Mouse (Mus musculus) thymus, postnatal 10 days (tissue): Measurements from ENCODE around the gene Cyp2t4.

Experiments
- DNase-seq, 2 experiments: peaks; one replicate each; pipeline ENCODE4 v3.0.0; 2021; ENCODE audit warnings: low spot score in 2 of 2

Cyp2t4 gene

DNA sequence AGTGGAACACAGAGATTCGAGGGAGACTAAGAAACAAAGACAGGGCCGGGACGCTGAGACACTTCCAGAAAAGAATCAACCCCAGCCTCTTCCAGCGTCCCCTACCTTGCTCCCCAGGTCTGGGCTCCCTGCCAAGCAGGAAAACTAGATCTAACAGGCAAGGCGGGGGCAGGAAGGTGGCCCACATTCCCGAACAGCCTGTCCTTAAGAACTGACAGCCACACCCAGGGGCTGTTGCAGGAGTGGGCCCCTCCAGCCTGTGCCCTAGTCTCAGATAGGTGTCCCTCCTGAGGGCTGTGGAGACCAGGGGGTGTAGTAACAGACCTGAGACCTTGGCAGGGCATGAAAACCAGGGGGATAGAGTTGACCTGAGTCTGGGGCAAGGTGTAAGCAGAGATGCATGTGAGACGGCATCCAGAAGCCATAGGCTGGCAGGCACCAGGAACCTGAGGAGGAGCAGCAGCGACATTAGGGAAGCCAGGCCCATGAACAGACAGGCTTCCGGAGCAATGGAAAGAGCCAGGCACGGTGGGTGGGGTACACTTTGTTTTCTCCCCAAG, at the start of gene Cyp2t4:
Gene Cyp2t4 (plus strand): TSS at position 510 of the 560 bp plus-strand sequence.
- no peak for DNase-seq

DNA sequence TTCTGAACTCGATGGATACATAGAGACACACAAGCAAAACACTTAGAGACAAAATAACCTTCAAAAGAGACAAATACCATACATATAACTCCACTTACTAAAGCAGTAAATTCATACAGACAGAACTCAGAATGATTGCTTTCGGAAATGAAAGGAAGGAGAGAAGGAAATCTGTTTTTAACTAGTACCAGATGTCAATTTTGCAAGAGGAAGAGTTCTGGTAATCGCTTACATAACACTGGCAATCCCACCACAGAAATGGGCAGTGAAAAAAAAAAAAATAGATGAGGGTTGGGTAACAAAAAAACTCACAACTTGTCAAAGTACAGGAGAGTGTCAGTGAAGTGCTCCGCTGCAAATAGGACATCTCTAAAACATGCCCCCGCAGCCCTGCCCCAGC, 48.6 kb upstream of the Cyp2t4 start:
- no peak for DNase-seq

DNA sequence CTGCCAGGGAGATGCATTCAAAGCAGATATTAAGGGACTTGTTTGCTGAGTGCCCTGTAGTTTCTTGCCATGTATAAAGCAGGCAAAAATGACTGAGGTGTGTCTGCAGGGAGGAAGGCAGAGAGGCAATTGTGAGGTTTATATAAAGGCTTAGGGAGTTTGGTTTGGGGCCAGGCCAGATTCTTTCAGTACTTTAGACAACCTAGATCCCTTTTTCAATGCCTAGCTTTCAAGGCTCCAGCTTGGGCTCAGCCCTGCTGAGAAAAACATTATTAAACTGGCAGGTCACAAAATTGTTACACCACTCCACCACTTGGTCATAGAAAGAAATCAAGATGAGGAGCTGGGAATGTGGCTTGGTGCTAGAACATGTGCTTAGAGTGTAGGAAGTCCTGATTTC, 43.2 kb upstream of the Cyp2t4 start:
- no peak for DNase-seq

GRCm38 (mm10) chr7:27111038-27111437, 42.5 kb upstream of the Cyp2t4 start:
- no peak for DNase-seq

GRCm38 (mm10) chr7:27111987-27112386, 41.5 kb upstream of the Cyp2t4 start:
- DNase-seq = no peak

- no peak for DNase-seq
These were observed 35.4 kb upstream of the Cyp2t4 start for GRCm38 (mm10) chr7:27118033-27118511.

DNA sequence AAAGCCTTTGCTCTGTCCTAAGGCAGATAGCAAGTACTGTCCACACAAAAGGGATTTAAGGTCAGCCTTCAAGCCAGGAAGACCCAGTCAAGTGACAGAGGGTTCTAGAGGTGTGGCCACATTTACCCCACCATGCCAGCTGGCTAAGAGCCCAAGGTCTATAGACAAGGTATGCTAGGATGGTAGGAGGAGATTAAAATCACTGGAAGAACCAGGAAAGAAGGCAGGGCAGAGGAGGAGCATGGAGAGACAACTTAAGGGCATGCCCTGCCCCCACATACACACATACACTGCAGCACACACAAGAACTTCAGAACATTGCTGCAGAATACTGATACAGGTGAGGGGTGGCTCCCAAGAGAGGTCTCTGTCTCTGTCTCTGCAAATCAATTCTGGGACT, 33.8 kb upstream of the Cyp2t4 start, which contains the start of gene Cyp2f2:
Gene Cyp2f2 (plus strand): TSS at position 234 of the 400 bp plus-strand sequence.
- no peak for DNase-seq

DNA sequence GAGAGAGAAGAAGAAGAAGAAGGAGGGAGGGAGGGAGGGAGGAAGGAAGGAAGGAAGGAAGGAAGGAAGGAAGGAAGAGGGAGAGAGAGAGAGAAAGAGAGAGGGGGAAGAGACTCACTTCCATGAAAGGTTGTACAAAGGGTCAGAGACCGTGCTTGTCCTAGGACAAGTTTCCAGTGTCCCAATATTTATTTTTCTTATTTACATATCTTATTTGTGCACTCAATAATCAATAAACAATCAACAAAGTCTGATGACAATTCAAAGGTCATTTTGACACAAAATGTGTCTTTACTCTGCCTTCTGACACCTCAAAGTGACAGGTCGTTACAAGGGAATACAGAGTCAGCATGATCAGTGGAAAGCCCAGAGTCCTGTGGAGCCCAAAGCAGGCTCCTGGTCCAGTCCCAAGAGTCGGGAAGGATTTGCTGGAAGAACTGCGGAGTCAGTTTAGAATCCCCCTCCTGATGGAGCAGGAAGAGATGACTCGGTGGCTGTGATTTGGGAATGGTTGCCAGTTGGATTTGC, 29.1 kb upstream of the Cyp2t4 start:
- DNase-seq = no peak

DNA sequence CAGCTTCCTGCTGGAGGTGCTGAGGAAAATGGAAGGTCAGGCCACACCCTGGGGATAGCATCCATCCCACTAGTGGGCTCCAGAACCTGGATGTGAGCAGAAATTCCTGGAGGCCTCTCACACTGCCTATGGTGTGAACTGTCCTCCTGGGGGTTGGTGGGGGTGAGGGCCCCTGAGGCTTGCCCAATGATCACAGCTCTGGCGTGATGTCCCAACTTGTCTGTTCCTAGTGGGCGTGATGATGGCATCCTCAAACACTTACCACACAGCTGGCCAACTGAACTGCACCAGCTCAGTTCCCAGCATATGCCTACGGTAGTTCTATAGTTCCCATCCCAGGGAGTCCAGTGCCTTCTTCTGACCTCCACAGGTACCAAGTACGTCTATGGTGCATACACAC, 28.5 kb upstream of the Cyp2t4 start:
- no peak for DNase-seq

DNA sequence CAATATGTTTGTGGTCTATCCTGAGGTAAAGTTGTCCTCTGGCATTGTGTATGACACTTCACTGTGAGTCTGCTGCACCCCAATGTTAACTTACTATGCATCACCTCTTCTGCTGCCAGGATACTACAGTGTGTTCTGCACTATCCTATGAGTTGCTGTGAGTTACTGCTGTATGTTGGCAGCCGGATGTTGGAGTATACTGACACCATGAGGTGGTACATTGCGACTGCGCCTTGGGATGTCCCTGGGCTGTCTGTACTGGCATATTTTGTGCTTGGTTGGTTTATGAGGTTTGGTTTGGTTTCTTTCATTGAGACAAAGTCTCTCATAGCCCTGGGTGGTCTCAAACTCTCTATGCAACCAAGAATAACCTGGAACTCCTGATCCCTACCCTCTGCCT, 25.4 kb upstream of the Cyp2t4 start:
- no peak for DNase-seq

DNA sequence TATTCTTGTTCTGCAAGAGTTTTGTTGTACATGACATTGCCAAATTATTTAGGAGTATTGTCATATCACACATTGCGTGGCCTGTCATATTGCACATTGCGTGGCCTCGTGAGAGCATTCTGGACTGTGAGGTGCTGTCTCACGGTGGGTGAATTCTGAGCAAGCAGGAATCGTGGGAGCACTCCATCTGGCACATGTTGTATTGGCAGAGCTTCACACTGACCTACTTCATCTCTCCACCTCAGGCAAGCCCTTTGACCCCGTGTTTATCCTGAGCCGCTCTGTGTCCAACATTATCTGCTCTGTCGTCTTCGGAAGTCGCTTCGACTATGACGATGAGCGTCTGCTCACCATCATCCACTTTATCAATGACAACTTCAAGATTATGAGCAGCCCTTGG, 24.6 kb upstream of the Cyp2t4 start:
- DNase-seq = no peak

- DNase-seq = no peak
These were observed 23.7 kb upstream of the Cyp2t4 start for GRCm38 (mm10) chr7:27129811-27130210.

GRCm38 (mm10) chr7:27130521-27131370, 22.8 kb upstream of the Cyp2t4 start:
- DNase-seq = no peak

DNA sequence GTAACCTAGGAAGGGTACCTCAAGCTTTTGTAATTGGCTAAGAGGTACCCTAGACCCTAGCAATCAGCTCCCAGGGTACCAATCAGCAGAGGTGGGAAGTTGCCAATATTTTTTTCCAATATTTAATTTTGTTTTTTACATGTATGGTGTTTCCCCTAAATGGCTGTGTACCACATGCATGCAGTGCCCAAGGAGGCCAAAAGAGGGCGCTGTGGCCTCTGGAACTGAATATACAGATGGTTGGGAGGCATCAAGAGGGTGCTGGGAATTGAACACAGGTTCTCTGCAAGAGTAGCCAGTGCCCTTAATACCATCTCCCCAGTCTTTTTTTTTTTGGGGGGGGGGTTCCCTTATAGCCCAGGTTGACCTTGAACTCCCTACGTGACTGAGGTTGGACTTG, 22.1 kb upstream of the Cyp2t4 start:
- DNase-seq = no peak

DNA sequence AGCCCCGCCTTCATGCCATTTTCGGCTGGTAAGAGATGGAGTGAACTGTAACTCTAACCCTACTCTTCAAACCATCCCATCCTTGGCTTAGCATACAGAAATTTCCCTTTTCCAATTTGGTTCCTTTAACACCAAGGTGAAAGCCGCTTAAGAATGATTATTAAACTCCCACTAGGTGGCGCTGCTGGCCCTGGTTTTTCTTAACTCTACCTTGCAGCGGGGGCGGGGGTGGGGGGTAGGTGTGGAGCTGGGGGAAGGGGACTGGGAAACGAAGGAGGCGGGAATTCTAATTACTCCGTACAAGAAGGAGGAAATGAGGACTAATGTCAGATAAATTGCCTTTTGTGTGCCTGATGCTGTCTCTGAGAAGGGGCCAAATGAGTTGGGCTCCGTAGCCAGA, 20.9 kb upstream of the Cyp2t4 start:
- DNase-seq = peak in 1 of 2 experiments; percentile 49

DNA sequence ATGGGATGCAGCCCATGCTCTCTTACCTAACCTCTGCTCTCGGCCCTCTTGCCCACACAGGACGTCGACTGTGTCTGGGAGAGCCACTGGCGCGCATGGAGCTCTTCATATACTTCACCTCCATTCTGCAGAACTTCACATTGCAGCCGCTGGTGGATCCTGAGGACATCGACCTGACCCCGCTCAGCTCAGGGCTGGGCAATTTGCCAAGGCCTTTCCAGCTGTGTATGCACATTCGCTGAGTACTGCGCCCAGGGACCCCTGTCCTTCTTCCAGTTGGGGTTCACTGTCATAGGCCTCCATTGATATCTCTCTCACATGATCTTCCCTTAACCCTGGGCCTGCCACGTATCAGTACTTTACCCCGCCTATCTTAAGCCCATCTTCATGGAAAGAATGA, 20.4 kb upstream of the Cyp2t4 start:
- DNase-seq = no peak

- no peak for DNase-seq
These were observed 19.8 kb upstream of the Cyp2t4 start for GRCm38 (mm10) chr7:27133757-27134156.

GRCm38 (mm10) chr7:27136410-27136996, 17.0 kb upstream of the Cyp2t4 start:
- no peak for DNase-seq

GRCm38 (mm10) chr7:27156005-27156404, 2.5 kb downstream of the Cyp2t4 start:
- DNase-seq = no peak

DNA sequence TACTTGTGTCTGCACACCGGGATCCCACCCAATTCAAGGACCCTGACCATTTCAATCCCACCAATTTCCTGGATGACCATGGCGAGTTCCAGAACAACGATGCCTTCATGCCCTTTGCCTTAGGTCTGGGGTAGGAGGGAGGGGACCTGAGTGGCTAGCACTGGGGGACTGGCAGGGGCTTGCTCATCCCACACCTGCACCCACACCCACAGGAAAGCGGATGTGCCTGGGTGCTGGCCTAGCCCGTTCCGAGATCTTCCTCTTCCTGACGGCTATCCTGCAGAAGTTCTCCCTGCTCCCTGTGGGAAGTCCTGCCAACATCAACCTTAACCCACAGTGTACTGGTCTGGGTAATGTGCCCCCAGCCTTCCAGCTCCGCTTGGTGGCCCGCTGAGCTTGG, 4.7 kb downstream of the Cyp2t4 start:
- DNase-seq = no peak

DNA sequence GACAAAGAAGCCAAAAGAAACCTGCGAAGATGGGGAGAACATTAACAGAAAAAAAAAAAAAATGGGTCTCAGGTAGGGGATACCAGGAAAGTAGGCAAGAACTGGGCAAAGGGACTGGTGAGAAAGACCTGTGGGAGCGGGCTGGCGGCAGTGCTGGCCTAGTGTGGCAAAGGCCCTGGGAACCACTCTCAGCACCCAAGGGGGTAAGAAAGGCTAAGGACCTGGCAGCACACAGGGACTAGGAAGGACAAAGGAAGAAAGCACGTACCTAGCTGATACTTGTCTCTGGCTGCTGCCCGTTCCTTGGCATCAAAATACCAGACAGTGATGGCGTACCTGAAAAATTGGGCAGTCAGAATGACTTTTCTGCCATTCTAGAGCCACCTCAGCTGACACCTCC, 5.7 kb downstream of the Cyp2t4 start:
- DNase-seq = no peak

DNA sequence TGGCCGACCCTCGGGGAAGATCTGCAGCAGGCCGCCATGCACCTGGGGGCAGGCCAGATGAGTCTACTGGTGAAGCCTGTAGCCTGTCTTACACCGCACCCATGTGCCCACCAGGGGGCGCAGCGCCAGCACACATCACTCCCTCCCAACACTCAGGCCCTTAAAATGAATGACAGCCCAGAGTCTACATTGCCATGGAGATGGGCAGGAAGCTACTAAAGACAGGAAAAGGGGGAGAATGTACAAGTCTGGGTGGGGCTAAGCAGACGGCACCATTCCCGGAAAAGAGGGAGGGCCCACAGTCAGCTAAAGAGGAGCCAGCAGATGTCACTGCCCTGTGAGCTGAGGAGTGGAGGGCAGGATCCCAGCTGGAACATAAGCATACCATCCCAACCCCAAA, 6.4 kb downstream of the Cyp2t4 start:
- peak; percentile 84 to 92 for DNase-seq

DNA sequence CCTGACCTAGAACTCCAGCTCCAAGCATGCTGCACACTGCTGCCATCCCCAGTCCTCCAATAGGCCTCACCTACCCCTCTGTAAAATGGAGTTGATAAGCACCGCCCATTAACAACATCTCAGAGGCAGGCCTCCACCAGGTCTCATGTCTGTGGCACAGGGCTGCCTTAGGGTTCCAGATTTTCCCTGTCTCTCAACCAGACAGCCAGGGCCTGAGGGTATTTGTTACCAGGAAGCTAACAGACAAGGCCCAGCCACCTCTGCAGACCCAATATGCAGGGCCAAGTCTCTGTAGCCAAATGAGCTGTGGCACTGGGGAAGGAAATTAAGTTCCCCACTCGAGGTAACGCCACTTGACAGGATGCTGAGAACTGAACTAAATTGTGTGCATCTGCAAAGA, 7.4 kb downstream of the Cyp2t4 start:
- no peak for DNase-seq
